Mouse (Mus musculus) right cerebral cortex, postnatal 10 days (tissue): ENCODE measurements at regions not wholly inside any gene's neighbourhood (a gene's known extent, or its start where the extent isn't known, plus 50 kb on each side); places are given as distances from the start of the nearest gene placed in this dataset.
A peak's percentile ranks its signal among the peaks of the same experiment; 100 is the strongest.

ENCODE experiments used
- DNase-seq, 2 experiments: peaks; one replicate each; pipeline ENCODE4 v3.0.0; 2021; ENCODE audit warnings: low spot score in 2 of 2

DNA sequence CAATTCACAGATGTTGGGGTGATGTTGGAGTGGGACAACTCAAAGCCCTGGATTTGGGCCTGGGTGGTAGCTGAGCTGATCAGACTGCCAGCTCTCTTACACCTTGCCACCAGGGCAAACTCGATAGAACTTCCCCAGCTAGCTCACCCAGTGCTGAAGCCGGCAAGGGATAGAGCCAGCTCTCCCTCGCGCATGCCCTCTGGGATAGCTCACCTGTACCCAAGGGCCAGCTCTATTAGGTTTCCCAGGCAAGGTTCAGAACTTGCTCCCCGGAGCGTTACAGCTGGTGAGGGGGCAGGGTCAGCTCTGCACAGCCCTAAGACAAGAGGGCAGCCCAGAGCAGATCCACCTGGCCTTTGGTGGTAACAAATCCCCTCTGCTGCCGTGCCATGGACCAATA lies 54.1 kb upstream of the 1700012A03Rik start:
- no peak for DNase-seq

DNA sequence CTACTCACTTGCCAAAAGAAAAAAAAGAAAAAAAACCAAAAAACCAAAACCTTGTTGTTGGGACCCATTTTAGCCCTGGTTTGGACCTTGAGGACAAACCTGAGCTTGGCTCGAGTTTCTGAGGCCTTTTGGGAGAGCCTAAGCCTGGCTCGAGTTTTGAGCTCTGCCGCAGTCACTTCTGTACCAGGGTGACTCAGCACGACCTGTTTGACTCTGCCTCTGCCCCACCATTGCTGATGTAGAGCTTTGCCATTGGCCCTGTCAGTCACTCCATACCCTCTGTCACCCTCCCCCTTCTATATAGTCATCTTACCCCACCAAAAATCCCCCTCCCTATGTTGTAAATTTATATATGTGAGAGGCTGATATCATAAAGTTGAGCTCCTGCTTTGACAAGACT lies 54.8 kb upstream of the 1700012A03Rik start:
- DNase-seq, result no peak

DNA sequence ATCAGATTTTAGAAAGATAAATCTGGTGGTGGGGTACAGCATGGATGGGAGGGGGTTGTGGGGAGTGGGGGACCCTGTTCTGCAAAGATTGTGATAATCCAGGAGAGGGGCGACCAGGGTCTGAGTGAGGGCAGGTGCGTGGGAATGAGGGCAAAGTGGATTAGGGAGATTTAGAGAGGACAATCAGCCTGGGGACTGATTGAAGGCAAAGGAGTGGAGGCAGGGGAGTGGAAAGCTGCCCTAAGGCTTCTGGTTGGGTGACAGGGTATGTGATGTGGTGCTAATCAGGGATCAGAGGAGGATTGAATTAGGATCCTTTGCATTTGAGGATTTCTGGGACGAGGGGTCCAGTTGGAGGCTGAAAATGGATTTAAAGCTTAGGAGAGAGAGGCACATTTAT lies 64.3 kb upstream of the 1700012A03Rik start:
- DNase-seq, result no peak

DNA sequence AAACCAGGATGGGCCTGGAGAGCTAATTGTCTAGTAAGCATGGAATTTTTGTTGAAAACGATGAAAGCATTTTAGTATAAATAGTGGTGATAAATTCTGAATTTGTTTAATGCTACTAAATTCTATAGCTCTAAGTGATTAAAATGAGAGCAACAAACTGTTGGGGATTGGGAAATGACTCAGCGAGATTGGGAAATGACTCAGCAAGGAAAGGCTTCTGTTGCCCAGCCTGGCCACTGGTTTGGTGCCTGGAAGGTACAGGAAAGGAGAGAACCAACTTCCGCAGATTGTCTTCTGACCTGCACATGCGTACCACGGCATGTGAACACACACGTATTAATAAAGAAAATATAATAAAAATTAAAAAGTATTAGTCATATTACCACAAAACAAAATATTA lies 73.3 kb upstream of the 1700012A03Rik start:
- DNase-seq, result no peak

DNA sequence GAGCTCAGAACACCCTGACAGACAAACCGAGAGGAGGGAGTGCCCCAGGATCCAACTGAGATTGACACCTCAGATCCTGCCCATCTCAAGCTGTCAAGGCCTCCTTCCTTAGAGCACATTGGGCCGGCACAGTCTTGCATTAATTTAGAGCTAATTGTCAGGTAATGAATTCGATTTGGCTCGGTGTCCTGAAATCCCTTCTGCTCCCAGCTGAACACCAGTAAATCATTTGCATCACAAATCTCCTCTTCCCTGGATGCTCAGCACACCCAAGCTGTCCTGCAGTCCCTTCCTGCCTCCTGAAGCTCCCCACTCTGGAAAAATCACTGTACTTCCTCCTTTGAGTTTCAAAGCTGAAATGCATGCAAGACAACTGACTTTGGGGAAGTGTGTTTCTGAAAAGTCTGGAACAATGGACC lies 102.0 kb upstream of the 1700012A03Rik start:
- peak; percentile 45 to 60 for DNase-seq

DNA sequence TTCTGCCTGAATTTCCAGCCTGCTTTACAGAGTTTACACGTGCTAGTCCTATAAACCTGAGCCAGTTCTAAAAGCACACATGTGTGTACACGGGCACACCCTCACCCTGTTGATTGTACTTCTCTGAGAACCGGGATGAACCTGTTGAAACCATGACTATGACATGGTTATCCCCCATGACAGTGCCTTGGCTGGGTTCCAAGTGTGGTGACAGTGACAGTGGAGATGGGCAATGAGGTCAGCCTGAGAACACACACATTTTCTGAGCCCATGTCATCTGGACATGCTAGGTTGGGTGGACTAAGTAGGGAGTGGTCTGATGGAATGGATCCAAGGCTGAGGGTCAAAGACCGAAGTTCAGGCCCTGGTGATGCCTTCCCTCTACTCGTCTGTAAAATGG lies 103.5 kb upstream of the 1700012A03Rik start:
- DNase-seq, result no peak

DNA sequence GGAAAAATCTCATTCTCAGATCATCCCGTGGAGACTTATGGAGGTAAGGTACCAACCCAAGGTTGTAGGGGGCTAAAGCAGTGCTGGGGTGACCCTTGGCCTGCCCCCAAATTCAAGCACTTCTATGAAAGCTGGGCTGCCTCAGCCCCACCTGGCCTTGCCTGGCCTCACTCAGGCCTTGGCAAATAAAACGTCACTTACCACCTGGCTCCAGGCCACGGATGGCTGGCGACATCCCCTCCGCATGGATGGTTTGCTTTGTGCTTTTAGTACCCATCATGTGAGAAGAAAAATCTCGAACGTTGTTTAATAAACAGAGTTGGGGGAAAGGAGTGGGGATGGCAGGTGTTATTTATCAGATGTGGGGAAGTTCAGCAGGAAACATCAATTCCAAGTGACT lies 104.7 kb upstream of the 1700012A03Rik start:
- DNase-seq, result no peak

DNA sequence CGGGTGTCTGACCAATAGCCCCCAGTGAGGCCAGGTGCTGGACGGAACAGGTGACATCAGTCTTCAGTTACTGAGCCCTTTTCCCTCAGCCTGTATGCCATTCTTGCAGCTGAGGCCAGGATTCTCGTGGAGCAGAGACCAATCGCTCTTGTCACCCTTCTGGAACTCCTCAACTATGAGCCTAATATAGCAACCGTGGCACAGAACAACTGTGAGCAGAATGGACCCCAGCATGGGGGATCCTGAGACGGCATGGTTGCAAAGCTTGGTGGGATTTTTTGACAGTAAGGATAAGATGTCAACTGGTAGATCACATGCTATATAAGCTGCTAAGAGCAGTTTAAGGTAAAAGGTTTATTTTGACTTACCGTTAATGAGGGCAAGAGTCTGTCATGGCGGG lies 105.5 kb upstream of the 1700012A03Rik start:
- DNase-seq, result no peak

DNA sequence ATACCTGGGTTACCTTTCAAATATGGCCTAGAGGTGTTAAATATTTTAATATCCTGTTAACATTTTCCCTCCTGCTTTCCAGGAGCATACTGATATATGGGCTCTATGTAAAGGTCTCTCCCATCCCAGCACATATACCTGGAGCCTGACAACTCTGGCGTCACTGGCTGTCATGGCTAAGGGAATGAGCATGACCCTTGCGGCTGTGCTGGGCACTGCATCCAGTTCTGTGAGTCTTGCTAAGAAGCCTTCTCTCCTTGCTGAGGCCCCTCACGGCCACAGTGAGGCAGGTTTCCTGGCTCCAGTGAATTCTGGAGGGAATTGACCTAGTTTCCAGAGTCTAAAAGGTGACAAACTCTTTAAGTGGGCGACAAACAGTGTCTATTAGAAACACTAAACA lies 107.3 kb upstream of the 1700012A03Rik start:
- no peak for DNase-seq

DNA sequence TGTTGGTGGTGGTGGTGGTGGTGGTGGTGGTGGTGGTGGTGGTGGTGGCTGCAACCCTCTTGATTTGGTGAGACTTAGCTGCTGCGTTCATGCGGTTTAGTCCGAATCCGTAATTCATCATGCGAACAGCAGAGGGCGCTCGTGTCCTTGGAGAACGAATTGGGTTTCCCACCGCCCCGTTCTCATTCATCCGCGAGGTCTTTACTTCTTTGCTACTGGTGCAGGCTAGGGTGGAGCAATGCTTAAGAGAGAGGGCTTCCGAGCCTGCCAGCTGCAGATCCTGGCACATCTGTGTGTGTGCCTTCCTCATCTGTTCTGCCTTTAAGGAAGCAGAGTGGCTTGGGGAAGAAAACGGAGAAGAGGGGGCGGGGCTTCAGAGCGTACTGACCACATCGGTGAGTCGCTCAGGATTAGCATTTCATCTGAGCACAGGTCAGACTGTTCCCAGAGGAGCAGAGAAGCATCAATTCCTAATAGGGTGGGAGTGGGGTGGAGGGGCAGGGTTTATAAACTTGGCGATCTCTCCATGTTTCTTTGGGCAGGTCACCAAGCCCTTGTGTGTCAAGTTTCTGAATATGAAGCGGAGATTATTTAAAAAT lies 111.7 kb upstream of the 1700012A03Rik start:
- peak; percentile 91 to 94 for DNase-seq

DNA sequence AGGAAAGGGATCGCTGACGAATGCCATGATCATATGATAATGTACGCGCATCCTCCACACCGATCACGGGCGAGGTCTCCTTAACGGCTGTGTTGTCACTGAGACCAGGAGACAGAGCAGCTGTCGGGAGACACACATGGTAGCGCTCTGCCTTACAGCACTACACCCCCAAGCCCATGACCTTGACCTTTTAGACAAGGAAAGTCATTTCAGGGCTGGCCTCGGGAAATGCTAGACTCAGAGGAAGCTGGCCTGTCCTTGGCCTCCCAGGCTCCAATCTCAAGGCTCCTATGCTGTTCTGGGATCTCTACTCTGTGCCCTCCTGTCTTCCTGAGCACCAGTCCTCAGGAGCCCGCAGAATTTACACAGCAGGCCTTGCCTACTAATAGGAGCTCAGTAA lies 112.9 kb upstream of the 1700012A03Rik start:
- peak in 1 of 2 experiments; percentile 25 for DNase-seq

DNA sequence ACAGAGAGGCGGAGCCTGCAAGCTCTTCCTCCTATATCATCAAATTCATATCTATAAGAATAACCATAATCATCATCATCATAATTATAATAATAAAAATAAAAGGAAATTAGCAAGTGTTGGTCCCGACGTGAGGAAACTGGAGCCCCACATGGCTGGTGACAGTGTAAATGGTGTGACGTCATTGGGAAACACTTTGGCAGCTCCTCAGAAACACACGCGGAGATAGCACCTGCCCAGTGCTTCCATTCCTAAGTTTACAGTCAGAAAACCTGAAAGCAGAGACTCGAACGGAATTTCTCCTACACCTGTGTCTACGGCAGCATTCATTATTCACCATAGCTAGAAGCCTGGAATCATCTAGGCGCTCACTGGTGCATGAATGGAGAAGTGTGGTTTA lies 115.2 kb upstream of the 1700012A03Rik start:
- peak in 1 of 2 experiments; percentile 22 for DNase-seq

DNA sequence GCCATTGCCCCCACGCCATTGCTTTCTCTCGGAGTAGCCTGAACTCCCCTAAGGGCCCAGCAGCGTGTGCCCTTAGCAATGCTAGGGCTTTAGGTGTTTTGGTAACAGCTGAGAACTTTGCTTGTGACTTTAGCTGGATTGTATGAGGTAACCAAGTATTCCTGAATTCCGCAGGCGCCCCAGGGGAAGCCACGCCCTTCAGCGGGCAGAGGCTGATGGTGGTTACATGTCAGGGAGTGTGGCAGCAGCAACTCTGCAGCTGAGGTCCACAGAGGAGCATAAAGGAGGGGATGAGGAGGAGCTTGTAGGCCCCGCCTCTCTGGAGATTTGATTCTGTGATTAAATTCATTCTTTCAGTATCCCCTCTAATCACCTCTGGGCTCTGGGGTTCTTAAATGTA lies 116.1 kb upstream of the 1700012A03Rik start:
- peak in 1 of 2 experiments; percentile 19 for DNase-seq

DNA sequence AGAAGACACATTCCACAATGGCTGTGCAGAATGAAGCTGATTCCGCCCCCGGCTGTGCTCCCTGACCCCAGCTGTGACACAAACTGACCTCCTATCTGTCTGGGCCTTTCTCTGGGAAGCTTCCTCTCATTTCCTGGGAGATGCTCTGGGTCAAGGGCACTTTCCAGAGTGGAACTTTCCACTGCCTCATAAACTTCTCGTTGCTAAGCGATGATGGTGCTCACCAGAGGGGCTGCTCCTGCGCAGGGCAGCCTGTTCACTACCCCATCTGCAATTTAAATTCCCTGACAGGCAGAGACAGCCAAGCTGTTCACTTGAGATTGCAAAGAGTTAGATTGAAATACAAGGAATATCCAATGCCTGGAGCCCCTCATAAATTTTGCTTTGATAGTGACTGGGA lies 116.7 kb upstream of the 1700012A03Rik start:
- peak; percentile 27 to 48 for DNase-seq

DNA sequence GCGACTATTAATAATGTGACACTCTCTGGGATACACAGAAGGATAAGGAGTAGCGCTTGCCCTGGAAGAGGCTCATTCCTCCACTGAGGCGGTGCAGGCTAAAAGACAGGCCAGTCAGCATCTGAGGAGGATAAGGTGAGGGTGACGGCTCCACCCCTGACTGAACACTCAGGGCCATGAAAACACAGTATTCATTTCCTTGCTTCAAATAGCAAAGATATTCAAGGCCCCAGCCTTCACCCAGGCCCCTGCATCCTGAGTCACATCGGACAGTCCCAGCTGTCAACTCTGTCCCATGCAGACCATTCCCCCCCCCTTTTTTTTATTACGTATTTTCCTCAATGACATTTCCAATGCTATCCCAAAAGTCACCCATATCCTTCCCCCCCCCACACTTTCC lies 118.9 kb upstream of the 1700012A03Rik start:
- peak; percentile 6 to 8 for DNase-seq

DNA sequence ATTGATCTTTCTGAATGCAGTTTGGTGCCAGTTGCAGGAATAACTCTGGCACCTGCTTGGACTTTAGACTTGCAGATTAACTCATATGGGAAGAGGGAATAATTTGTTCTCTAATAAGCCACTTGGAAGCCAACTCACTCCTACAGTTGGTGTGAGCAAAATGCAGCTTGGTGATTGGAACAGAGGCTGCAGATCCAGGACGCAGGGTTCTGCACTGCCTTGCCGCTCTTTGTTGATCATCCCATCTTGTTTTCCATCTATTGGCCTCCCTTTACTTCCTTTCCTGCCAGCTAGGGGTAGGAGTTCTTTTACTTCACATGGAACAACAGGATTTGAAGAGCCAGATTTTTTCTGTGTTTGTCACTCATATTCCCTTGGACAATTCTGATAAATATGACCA lies 120.9 kb upstream of the 1700012A03Rik start:
- DNase-seq, result peak; percentile 13 to 15

DNA sequence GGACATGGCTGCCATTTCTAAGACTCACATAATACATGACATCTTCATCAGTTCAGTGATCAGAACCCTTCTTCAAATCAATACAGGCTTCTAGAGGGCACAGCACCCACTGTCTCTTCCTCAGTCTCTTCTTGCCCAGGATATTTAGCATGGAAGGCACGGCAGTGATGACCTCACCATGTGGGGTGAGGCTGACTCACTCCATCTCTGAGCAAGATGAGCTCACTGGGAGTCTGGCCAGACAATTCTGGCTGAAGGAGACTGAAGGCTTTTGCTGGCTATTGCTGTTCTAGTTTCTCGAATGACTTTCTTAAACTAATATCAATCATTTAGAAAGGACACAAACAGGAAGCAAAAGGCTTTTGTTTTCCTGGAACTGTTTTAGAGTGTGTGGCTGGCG lies 122.9 kb upstream of the 1700012A03Rik start:
- DNase-seq, result peak in 1 of 2 experiments; percentile 35

DNA sequence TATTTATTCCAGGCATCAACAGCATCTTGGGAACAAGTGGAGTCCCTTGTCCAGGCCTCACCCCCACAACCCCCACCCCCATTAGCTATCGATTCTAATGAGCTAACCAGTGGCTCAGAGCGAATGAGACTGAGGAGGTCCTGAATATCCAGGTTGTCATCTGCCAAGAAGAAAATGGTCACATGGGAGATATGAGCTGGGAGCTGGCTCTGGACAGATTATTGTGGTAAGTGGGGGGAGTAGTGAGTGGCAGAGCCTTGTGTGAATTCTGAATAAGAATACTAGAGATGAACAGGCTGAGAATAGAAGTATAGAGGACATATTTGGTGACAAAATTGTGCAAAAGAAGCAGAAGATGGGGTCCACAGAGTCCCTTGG lies 125.4 kb upstream of the 1700012A03Rik start:
- DNase-seq, result no peak

DNA sequence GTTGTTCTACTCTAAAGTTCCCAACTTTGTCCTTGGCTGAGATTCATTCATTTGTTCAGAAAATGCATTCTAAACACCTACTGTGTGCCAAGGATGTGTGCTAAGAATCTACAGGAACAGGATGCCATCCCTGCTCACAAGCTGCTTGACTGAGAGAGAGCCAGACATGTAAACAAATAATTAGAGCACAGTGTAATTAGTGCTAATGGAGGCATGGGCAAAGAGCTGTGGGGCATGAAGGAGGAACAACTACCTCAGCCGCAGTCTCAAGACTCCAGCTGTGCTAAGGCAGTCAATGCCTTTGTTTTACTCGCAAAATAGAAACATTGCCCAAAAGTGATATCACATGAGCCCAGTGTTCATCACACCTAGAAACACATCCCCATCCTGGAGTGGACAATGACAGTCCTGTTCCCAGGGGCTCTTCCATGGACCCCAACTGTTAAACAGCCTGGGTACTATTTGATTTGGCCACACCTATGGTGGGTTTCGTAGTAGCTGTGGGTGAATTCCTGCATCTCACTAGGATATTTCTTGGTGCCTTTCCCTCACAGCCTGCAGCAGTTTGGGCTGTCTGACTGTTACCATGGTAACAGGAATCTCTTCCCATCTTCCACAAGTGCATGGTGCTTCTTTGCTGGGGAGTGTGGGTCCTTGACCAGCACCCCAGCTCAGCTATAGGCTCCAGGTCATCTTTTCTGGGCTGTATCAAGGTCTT lies 125.9 kb upstream of the 1700012A03Rik start:
- DNase-seq, result peak in 1 of 2 experiments; percentile 59

DNA sequence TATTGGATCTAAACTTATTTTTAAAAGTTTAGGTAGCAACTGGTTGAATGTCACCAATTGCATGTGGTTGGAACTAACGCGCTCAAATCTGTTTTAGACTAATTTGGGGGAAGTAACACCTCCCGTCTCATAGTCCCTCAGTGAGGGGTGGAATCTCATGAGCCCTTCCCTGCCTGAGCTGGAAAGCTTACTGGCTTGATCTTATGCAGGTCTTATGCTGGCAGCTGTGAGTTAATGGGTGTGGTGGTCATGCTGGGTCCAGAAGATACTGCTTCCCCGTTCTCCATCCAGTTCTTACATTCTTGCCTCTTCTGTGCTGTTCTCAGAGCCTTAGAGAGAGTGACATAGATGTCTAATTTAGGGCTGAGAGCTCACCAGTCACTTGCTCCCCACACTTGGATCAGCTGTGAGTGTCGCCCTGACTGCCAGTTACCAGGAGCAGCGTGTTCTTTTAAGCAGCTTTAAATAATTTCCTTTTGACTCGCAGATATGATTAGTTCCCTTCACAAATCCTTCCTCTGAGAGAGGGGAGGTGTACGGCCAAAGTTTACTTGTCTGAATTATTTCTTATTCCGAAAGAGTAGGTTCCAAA lies 128.4 kb upstream of the 1700012A03Rik start:
- DNase-seq, result peak in 1 of 2 experiments; percentile 31

DNA sequence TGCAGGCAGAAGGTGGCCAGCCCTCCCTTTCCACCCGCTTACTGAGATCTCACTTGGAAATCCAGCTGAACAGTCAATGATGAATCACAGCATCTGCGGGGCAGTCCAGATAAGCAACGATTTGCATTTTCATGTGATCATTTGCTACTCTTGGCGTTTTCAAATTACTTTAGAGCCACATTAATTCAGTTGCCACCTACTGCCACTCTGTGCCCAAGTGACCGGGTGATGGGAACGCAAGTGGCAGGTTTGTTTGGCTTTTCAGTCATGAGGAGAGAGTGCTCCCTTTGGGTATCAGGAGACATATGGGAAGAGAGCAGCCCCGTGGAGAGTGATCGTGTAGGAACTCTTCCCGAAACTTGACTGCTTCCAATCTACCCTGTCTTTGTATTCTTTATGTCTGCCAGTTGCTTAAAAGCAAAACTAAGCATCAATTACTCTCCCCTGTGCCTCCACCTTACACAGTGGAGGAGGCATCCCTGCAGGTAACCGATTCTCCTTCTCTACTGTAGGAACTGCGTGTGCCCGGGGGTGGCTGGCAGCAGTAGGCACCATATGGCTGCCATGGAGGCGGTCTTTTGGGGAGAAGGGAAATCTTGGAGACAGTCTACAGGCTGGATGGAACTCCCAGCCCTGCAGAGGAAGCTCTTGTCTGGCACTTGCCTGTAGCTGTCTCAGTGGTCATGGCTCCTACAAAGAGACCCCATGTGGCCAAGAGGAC lies 132.5 kb upstream of the 1700012A03Rik start:
- peak; percentile 66 to 72 for DNase-seq

DNA sequence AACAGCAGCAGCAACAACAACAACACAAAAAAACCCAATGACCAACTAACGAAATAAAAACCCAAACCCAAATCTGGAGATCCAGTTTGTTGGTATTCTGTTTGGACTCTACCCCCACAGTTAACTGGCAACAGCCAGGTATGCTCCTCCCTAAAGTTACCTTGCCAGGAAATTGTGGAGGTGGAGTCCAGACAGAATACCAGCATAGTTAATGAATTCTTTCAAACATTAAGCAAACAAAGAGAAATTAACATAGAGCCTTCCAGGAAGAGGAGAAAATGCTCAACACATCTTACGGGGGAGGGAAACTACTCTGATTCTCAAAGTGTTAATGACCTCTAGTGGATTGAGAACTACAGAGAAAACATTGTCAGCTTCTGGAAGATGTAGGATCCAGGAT lies 148.3 kb upstream of the 1700012A03Rik start:
- DNase-seq, result no peak

DNA sequence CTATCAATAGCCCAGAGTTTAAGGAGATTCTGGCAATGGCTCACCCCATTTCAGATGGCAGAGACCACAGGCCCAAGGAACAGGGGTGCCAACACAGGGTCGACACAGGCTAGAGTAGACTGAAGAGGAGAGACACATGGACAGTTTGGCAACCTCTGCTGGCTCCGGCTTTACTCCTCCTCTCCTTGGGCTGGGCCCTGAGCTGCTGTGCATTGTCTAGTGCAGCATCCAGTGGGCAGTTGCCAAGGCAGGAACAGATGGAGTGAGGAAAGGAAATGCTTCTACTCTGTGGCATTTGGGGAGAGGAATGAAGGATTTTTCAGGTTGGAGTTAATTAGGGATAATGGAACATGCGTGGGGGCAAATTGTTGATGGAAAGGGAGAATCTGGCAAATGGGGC lies 151.0 kb upstream of the 1700012A03Rik start:
- peak in 1 of 2 experiments; percentile 33 for DNase-seq
